Mouse (Mus musculus) limb, embryonic 14.5 days (tissue): ENCODE results near the gene Rhobtb3. TPM values are rescaled to one million over a fixed set of nuclear protein-coding genes. Genes with fewer than 3 reads are reported as not detected.

Source experiments
- ATAC-seq: fragments of 200-750 bp; cut with Nextera tagmentation; 2 replicates; pipeline ENCODE4 v1.8.0; 2017; ENCODE audit warnings: low read depth, moderate number of reproducible peaks, moderate TSS enrichment; ENCODE audit not compliant: low FRiP score
- DNase-seq: peaks from one replicate; pipeline ENCODE4 v3.0.0-alpha.2; 2015; ENCODE audit warnings: low spot score
- H3K27ac ChIP-seq: fragments of 300-500 bp; sonication (generic); replicated peaks from 2 replicates; pipeline ENCODE4 v1.5.1; 2014; ENCODE audit warnings: low read depth, mild to moderate bottlenecking, low read length, moderate library complexity, mixed read lengths
- H3K27me3 ChIP-seq: fragments of 300-500 bp; sonication (generic); 2 replicates; pipeline ENCODE4 v1.6.1; 2014; ENCODE audit warnings: low read length, mixed read lengths; ENCODE audit not compliant: control insufficient read depth, insufficient read depth
- H3K36me3 ChIP-seq: fragments of 300-500 bp; sonication (generic); 2 replicates; pipeline ENCODE4 v1.6.1; 2014; ENCODE audit warnings: mild to moderate bottlenecking, low read length, moderate library complexity, mixed read lengths; ENCODE audit not compliant: control insufficient read depth, insufficient read depth
- H3K4me1 ChIP-seq: fragments of 300-500 bp; sonication (generic); 2 replicates; pipeline ENCODE4 v1.6.1; 2014; ENCODE audit warnings: antibody characterized with exemption, low read length, mixed read lengths; ENCODE audit not compliant: control insufficient read depth, insufficient read depth
- H3K4me2 ChIP-seq: fragments of 300-500 bp; sonication (generic); replicated peaks from 2 replicates; pipeline ENCODE4 v1.6.1; 2014; ENCODE audit warnings: low read depth, mild to moderate bottlenecking, low read length, moderate library complexity; ENCODE audit not compliant: severe bottlenecking
- H3K4me3 ChIP-seq: fragments of 300-500 bp; sonication (generic); replicated peaks from 2 replicates; pipeline ENCODE4 v1.5.1; 2014; ENCODE audit warnings: low read length
- H3K9ac ChIP-seq: fragments of 300-500 bp; sonication (generic); 2 replicates; pipeline ENCODE4 v1.6.1; 2014; ENCODE audit warnings: mild to moderate bottlenecking, low read depth, low read length, moderate library complexity; ENCODE audit not compliant: severe bottlenecking
- H3K9me3 ChIP-seq: fragments of 300-500 bp; sonication (generic); 2 replicates; pipeline ENCODE4 v1.6.1; 2016; ENCODE audit warnings: low read length; ENCODE audit not compliant: control insufficient read depth
- POLR2A ChIP-seq: fragments of 200-500 bp; IDR thresholded peaks from 2 replicates; pipeline ENCODE4 v1.8.0; 2012; ENCODE audit warnings: inconsistent platforms, mild to moderate bottlenecking, moderate library complexity, borderline replicate concordance; ENCODE audit not compliant: insufficient read depth, insufficient read length; ENCODE audit errors: extremely low read depth
- WGBS: fragments of 180-500 bp; shearing (Covaris S2); extraction: QIAGEN DNeasy Blood & Tissue Kit; methylation state at CpG from one replicate; pipeline ENCODE4 v1.1.7; 2014; 5-methylcytosine and 5-hydroxymethylcytosine counted together
- polyA plus RNA-seq, 2 experiments: library from polyadenylated mRNA; depleted of rRNA in 1 of 2; stranded (reverse) in 1 of 2; unstranded in 1 of 2; fragments of >200 nt; fragmentation: Nextera tagmentation in 1 of 2; extraction: Ambion mirVana in 1 of 2; gene quantifications; 2 replicates each; pipeline versions ENCODE4 v1.2.1 to v1.2.3; 2012 to 2014

Rhobtb3 gene
- polyA plus RNA-seq (2012; rRNA removed) (30.7 and 31.7 TPM in 2 replicates), polyA plus RNA-seq (2014; fragmentation: Nextera tagmentation; extraction: Ambion mirVana) (53.3 and 56.7 TPM in 2 replicates)

GRCm38 (mm10) chr13:75943189-75944043, at the start of gene Rhobtb3:
Gene Rhobtb3, minus strand, starts transcription at chr13:75943925.
- peak; percentile 88 for DNase-seq
- peak within 1 kb of the TSS; percentile 88 for H3K4me3 ChIP-seq
- WGBS = under 1% methylated on average over 56 of the region's 110 CpGs
- no peaks in the 10 kb centered on the region for H3K9me3 ChIP-seq
- H3K4me2 ChIP-seq = peak within 1 kb of the TSS; percentile 72
- H3K36me3 ChIP-seq = peaks cover 10% of the 10 kb centered on the region
- H3K4me1 ChIP-seq = peaks cover 12% of the 10 kb centered on the region
- ATAC-seq = peak; percentile 91
- no peaks in the 10 kb centered on the region for H3K27me3 ChIP-seq
- peak within 1 kb of the TSS; percentile 100 for H3K27ac ChIP-seq
- peak within 1 kb of the TSS; percentile 99 for H3K9ac ChIP-seq
- peak; percentile 62; the same call in 1 of the 2 replicates for TF ChIP-seq POLR2A

DNA sequence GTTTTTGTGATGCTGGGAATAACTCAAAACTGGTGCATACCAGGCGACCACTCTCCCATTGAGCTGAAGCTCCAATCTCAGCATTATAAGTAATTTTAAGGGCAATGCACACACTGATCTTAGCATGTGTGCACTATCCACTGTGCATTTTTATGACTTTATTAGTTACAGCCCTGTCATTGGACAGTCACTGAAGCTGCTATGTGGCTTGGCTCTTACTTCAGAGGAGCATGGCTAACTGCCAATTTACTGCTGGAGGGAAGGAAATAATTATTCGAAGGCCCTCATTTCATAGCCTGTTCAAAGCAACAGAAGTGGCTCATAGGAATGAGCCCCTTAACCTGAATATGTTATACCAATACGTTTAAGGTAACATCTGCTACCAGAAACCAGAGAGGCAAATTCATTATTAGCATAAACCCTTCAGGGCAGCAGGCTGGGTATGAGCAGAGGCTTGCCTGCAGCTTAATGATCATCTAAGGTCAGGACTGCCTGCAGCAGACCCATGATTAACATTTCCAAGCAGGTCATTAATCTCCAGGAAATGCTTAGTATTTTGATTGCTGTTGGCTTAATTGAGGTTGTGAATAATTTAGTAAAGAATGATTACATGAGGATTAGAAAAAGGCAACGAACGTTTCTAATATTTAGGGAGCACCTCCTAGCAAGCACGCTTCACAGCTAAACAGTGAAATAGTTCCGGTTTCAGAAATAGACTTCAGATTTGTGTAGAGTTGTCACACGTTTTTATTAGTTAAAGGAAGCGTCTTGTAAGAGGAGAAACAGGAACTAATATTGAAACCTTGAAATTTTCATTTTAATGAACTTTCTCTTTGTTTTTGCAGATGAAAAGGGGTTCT, 48.7 kb upstream of the Rhobtb3 start:
- no peak for TF ChIP-seq POLR2A
- Histone ChIP-seq H3K9ac (no peak overlapping the region), H3K27me3 (no peaks in the 10 kb centered on the region), H3K4me2 (no peak overlapping the region; the same call in 1 of the 2 replicates), H3K4me3 (no peak overlapping the region), H3K9me3 (0 out of 2 replicates have a peak, but pooled peaks cover 4% of the 10 kb centered on the region), H3K36me3 (no peaks in the 10 kb centered on the region), H3K27ac (peak overlapping the region; percentile 15; the same call in 1 of the 2 replicates), H3K4me1 (peaks cover 5% of the 10 kb centered on the region; the same call in 1 of the 2 replicates)
- 11% methylated on average over 9 of the region's 9 CpGs for WGBS
- DNase-seq (peak; percentile 79), ATAC-seq (peak; percentile 80)

DNA sequence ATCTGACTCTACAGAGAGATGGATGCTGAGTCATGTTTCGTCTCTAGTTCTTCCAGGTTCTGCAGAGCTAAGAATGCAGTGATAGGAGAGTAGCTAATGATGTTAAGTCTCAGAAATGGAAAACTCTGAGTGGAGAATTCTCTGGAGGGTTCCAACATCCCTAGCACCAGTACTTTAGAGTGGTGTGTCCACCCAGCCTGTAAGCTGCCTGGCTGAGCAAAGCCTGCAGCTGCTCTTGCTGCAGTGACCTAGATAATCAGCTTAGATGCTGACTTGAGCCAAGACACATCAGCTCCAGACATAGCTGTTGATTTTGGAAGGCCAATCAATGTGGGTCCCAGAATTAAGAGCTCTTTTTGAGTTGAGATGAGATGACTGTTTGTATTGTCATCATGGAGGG, 44.4 kb upstream of the Rhobtb3 start:
- Histone ChIP-seq H3K27ac (no peak overlapping the region), H3K4me1 (peaks cover 5% of the 10 kb centered on the region; the same call in 1 of the 2 replicates), H3K36me3 (no peaks in the 10 kb centered on the region), H3K4me3 (no peak overlapping the region), H3K4me2 (no peak overlapping the region), H3K9me3 (no peaks in the 10 kb centered on the region), H3K27me3 (no peaks in the 10 kb centered on the region), H3K9ac (no peak overlapping the region)
- no peak for TF ChIP-seq POLR2A
- no peak for DNase-seq
- no peak for ATAC-seq
- WGBS = 88% methylated on average over 1 of the region's 1 CpGs

- H3K36me3 ChIP-seq = no peaks in the 10 kb centered on the region
- no peak for ATAC-seq
- H3K4me2 ChIP-seq = no peak overlapping the region
- H3K27me3 ChIP-seq = no peaks in the 10 kb centered on the region
- no peak for TF ChIP-seq POLR2A
- H3K27ac ChIP-seq = no peak overlapping the region
- no peak overlapping the region for H3K4me3 ChIP-seq
- no peak overlapping the region for H3K9ac ChIP-seq
- DNase-seq = no peak
- no peaks in the 10 kb centered on the region for H3K9me3 ChIP-seq
- no peaks in the 10 kb centered on the region for H3K4me1 ChIP-seq
Measured at GRCm38 (mm10) chr13:75981901-75982300, 38.2 kb upstream of the Rhobtb3 start.

DNA sequence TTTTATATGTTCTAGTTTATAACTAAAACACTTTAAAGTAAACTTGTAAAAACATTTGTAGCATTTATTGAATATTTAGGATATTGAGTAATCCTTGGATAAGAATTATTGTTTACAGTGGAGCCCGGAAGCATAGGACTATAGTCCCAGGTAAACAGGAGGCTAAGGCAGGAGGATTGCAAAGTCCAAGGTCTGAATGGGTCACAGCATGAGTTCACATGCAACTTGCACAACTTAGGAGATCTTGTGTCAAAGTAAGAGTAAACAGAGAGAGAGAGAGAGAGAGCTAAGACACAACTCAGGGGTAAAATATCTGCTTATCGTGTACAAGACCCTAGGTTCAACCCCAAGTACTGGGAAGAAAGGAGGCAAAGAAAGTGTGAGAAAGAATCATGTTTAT, 32.9 kb upstream of the Rhobtb3 start:
- no peak for ATAC-seq
- no peaks in the 10 kb centered on the region for H3K4me1 ChIP-seq
- no peak overlapping the region for H3K4me2 ChIP-seq
- no peak for TF ChIP-seq POLR2A
- H3K36me3 ChIP-seq = no peaks in the 10 kb centered on the region
- DNase-seq = no peak
- H3K9ac ChIP-seq = no peak overlapping the region
- no peaks in the 10 kb centered on the region for H3K9me3 ChIP-seq
- WGBS = 82% methylated on average over 2 of the region's 2 CpGs
- H3K27ac ChIP-seq = no peak overlapping the region
- H3K27me3 ChIP-seq = no peaks in the 10 kb centered on the region
- no peak overlapping the region for H3K4me3 ChIP-seq
